Mouse (Mus musculus) skeletal muscle tissue, postnatal 0 days (tissue): Measurements from ENCODE around the gene Ccdc115. TPM values are rescaled to one million over a fixed set of nuclear protein-coding genes. Genes with fewer than 3 reads are reported as not detected.

Experiments
- microRNA-seq, 2 experiments: library from miRNA; unstranded; fragments of <30 nt; microRNA quantifications; one replicate each; pipeline ENCODE4; 2016
- polyA plus RNA-seq: library from polyadenylated mRNA; unstranded; fragments of >200 nt; fragmentation: Nextera tagmentation; extraction: Ambion mirVana; gene quantifications from 2 replicates; pipeline ENCODE4 v1.2.1, GENCODE M21; 2015

Ccdc115 gene
- 33.8 and 37.6 TPM in 2 replicates for polyA plus RNA-seq

GRCm38 (mm10) chr1:34439215-34439960 lies at the start of gene Ccdc115, which contains the start of gene Imp4:
Ccdc115 (minus strand) TSS chr1:34439672.
Imp4 (plus strand) TSS chr1:34439851.

GRCm38 (mm10) chr1:34459284-34460060 lies 20.0 kb upstream of the Ccdc115 start, which contains the start of gene Ptpn18:
Ptpn18 (plus strand) TSS chr1:34459762.

Small RNAs within 50 kb of the gene (microRNA-seq; reads per million reads assigned to microRNA genes)
- 1.2 to 2.1 reads per million in 2 experiments for gene Mir5103

Other genes starting within 250 kb of the Ccdc115 start
- gene Imp4, start 179 bp upstream of the Ccdc115 start, polyA plus RNA-seq: 27.6 and 36.9 TPM in 2 replicates
- 17.1 and 20.4 TPM in 2 replicates for gene Ptpn18, start 20.1 kb upstream of the Ccdc115 start, polyA plus RNA-seq
- gene Prss39, start 58.7 kb upstream of the Ccdc115 start, polyA plus RNA-seq: not detected in 2 replicates
- gene Cfc1, start 96.0 kb upstream of the Ccdc115 start, polyA plus RNA-seq: not detected in 2 replicates
- not detected in 2 replicates for gene Prss40, start 121.3 kb upstream of the Ccdc115 start, polyA plus RNA-seq
- gene Amer3, start 140.0 kb upstream of the Ccdc115 start, polyA plus RNA-seq: not detected in 2 replicates